Mouse (Mus musculus) embryonic facial prominence, embryonic 14.5 days (tissue): ENCODE measurements around the gene Acot6. TPM values are rescaled to one million over a fixed set of nuclear protein-coding genes. Genes with fewer than 3 reads are reported as not detected.
A peak's percentile ranks its signal among the peaks of the same experiment; 100 is the strongest.
"Not testable (repeated sequence)": the region's sequence is repeated elsewhere in the genome, so short reads cannot be mapped to it uniquely, and the experiment has no call there.

Experiments used
- ATAC-seq: fragments of 200-750 bp; cut with Nextera tagmentation; 2 replicates; pipeline ENCODE4 v1.8.0; 2017; ENCODE audit warnings: low read depth, moderate number of reproducible peaks, moderate TSS enrichment
- DNase-seq: peaks from one replicate; pipeline ENCODE4 v3.0.0-alpha.2; 2015; ENCODE audit warnings: low spot score
- H3K27ac ChIP-seq: fragments of 300-500 bp; sonication (generic); replicated peaks from 2 replicates; pipeline ENCODE4 v1.5.1; 2014; ENCODE audit warnings: low read depth, mild to moderate bottlenecking, low read length, moderate library complexity
- H3K27me3 ChIP-seq: fragments of 300-500 bp; sonication (generic); replicated peaks from 2 replicates; pipeline ENCODE4 v1.6.1; 2014; ENCODE audit warnings: low read length; ENCODE audit not compliant: control insufficient read depth, insufficient read depth
- H3K36me3 ChIP-seq: fragments of 300-500 bp; sonication (generic); 2 replicates; pipeline ENCODE4 v1.6.1; 2014; ENCODE audit warnings: low read length, mixed read lengths; ENCODE audit not compliant: control insufficient read depth, insufficient read depth
- H3K4me1 ChIP-seq: fragments of 300-500 bp; sonication (generic); 2 replicates; pipeline ENCODE4 v1.6.1; 2014; ENCODE audit warnings: antibody characterized with exemption, low read length; ENCODE audit not compliant: control insufficient read depth, insufficient read depth
- H3K4me2 ChIP-seq: fragments of 300-500 bp; sonication (generic); 2 replicates; pipeline ENCODE4 v1.6.1; 2014; ENCODE audit warnings: low read depth, mild to moderate bottlenecking, low read length, moderate library complexity, mixed read lengths
- H3K4me3 ChIP-seq: fragments of 300-500 bp; sonication (generic); 2 replicates; pipeline ENCODE4 v1.5.1; 2014; ENCODE audit warnings: low read depth, mild to moderate bottlenecking, low read length
- H3K9ac ChIP-seq: fragments of 300-500 bp; sonication (generic); 2 replicates; pipeline ENCODE4 v1.6.1; 2014; ENCODE audit warnings: low read depth, mild to moderate bottlenecking, low read length, moderate library complexity, mixed read lengths
- H3K9me3 ChIP-seq: fragments of 300-500 bp; sonication (generic); 2 replicates; pipeline ENCODE4 v1.6.1; 2016; ENCODE audit warnings: low read length; ENCODE audit not compliant: control insufficient read depth
- WGBS: fragments of 180-500 bp; shearing (Covaris S2); extraction: QIAGEN DNeasy Blood & Tissue Kit; methylation state at CpG from one replicate; pipeline ENCODE4 v1.1.7; 2014; 5-methylcytosine and 5-hydroxymethylcytosine counted together
- polyA plus RNA-seq: library from polyadenylated mRNA; unstranded; fragments of >200 nt; fragmentation: Nextera tagmentation; extraction: Ambion mirVana; gene quantifications from 2 replicates; pipeline ENCODE4 v1.2.1, GENCODE M21; 2014

Acot6 gene
- polyA plus RNA-seq, 1 experiment from 2014 or later = 2.3 TPM

DNA sequence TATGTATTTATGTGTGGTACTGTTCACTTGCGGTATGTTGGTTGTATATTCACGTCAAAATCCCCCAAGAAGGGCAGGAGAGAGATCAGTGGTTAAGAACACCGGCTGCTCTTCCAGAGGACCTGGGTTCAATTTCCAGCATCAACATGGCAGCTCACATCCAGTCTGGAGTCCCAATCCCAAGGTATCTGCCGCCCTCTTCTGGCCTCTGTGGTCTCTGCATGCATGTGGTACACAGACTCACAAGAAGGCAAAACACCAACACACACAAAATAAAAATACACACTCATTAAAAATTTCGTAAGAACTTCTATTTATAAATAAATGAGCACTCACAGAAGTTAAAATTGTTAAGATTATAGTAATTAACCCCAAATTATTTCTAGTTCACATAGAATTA, 37.2 kb upstream of the Acot6 start:
- DNase-seq (no peak), ATAC-seq (no peak)
- H3K9me3 ChIP-seq = 0 out of 2 replicates have a peak, but pooled peaks cover 3% of the 10 kb centered on the region
- peaks cover 5% of the 10 kb centered on the region; the same call in 1 of the 2 replicates for H3K27me3 ChIP-seq
- H3K27ac ChIP-seq = no peak overlapping the region
- WGBS = 71% methylated on average over 5 of the region's 5 CpGs
- no peak overlapping the region for H3K9ac ChIP-seq
- H3K4me1 ChIP-seq = no peaks in the 10 kb centered on the region
- no peak overlapping the region for H3K4me3 ChIP-seq
- H3K4me2 ChIP-seq = no peak overlapping the region
- no peaks in the 10 kb centered on the region for H3K36me3 ChIP-seq

DNA sequence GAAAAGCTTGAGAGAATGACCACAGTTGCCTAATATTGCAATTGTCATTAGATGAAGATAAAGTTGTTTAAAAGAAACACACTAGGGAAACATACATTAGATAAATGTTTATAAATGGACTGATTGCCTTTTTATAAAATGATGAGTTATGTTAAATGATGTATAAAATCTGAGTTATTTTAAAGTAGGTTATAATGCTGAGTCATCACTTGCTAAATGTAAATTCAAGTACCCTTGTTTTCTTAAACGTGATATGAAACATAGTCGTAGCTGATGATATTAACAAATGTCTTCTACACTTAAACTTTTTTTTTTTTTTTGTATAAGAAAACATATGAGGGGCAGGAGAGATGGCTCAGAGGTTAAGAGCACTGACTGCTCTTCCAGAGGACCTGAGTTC, 36.6 kb upstream of the Acot6 start:
- Histone ChIP-seq H3K27me3 (peaks cover 11% of the 10 kb centered on the region), H3K36me3 (no peaks in the 10 kb centered on the region), H3K4me2 (no peak overlapping the region), H3K9ac (no peak overlapping the region), H3K9me3 (0 out of 2 replicates have a peak, but pooled peaks cover 3% of the 10 kb centered on the region), H3K27ac (no peak overlapping the region), H3K4me1 (no peaks in the 10 kb centered on the region), H3K4me3 (no peak overlapping the region)
- ATAC-seq = no peak
- DNase-seq = no peak
- 86% methylated on average over 2 of the region's 2 CpGs for WGBS

DNA sequence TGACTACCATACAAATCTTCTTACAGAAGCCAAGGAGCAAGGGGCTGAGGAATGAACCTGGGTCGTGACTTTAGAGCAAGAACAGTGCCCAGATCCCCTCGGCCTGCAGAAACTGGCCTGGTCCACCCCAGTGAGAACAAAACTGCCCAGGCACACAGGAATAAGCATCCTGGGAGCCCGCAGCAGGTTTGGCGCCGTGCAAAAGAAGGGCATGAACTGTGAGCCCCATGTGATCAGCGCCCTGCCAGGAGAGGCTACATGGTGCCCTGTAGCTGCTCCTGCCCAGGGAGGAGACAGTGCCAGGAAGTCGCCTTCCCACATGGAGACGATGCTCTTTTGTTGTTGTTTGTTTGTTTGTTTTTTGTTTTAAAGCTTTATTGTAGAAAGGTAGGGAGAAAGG, 35.8 kb upstream of the Acot6 start:
- H3K9ac ChIP-seq = no peak overlapping the region

DNA sequence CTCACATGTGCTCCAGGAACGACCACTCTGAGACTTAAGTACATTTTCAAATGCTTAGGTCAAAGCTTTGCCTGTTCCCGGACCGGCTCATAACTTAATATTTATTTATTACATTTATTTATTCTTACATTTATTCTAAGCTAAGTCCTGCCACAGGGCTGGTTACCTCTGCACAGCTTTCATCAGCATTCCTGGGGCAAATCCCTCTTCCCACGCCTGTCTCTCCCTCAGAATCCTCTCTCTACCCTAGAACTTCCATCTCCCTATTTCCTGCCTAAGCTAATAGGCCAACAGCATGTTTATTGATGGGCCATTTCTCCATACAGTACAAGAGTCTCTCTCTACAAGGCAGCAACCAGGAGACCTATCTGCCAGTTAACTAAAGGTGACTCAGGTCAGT, 32.7 kb upstream of the Acot6 start:
- Histone ChIP-seq H3K27me3 (peaks cover 21% of the 10 kb centered on the region), H3K4me2 (no peak overlapping the region)
- WGBS = 76% methylated on average over 4 of the region's 4 CpGs

More for the DNA sequence above, 35.8 kb upstream of the Acot6 start:
- Histone ChIP-seq H3K4me2 (no peak overlapping the region), H3K4me1 (no peaks in the 10 kb centered on the region), H3K27me3 (peaks cover 17% of the 10 kb centered on the region), H3K27ac (no peak overlapping the region), H3K36me3 (no peaks in the 10 kb centered on the region), H3K9me3 (0 out of 2 replicates have a peak, but pooled peaks cover 3% of the 10 kb centered on the region), H3K4me3 (no peak overlapping the region)
- ATAC-seq (no peak), DNase-seq (no peak)
- WGBS = 70% methylated on average over 8 of the region's 8 CpGs

DNA sequence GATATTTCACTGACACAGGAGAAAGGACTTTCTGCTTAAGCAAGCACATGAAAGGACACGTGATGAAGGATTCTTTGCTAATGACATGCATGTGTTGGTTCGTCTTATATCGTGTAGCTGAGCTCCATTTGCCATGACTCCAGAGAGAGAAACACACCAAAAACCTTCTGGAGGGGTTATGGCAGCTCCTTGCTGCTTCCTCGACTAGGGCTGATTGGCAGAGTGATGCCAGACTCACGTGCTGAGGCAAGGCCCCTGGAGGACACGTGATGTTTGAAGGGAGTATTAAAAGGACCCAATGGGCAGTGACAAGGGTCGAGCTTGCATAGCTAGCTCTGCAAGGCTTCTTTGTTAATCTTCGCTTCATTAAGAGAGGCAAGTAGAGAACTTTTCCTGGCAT, 32.2 kb upstream of the Acot6 start:
- 47% methylated on average over 8 of the region's 8 CpGs for WGBS
- Histone ChIP-seq H3K4me3 (no peak overlapping the region), H3K4me1 (no peaks in the 10 kb centered on the region), H3K27ac (no peak overlapping the region), H3K4me2 (no peak overlapping the region), H3K9ac (no peak overlapping the region), H3K9me3 (0 out of 2 replicates have a peak, but pooled peaks cover under 1% of the 10 kb centered on the region), H3K36me3 (no peaks in the 10 kb centered on the region), H3K27me3 (peaks cover 21% of the 10 kb centered on the region)
- DNase-seq (no peak), ATAC-seq (no peak)

More for the DNA sequence above, 32.7 kb upstream of the Acot6 start:
- DNase-seq (no peak), ATAC-seq (no peak)
- H3K9ac ChIP-seq = no peak overlapping the region
- no peak overlapping the region for H3K4me3 ChIP-seq
- H3K36me3 ChIP-seq = no peaks in the 10 kb centered on the region
- 0 out of 2 replicates have a peak, but pooled peaks cover 3% of the 10 kb centered on the region for H3K9me3 ChIP-seq
- no peak overlapping the region for H3K27ac ChIP-seq
- no peaks in the 10 kb centered on the region for H3K4me1 ChIP-seq

DNA sequence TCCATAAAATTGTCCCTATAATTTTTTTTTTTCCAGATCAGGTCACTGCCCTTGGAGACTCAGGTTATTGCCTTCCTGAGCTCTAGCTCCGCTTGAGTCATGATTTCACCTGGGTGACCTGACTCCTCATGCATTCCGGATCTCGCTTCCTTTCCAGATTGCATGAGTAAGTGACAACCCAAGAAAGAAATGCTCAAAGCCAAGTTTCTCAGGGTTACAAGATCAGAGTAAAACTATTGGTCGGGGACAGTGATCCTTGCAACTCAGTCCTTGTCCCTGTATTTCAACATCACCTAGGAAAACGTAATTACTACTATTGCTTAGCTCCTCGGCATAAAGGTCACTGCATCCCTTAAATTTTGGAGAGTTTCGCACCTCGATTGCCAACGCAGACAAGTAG, 31.5 kb upstream of the Acot6 start, which contains the start of gene Acot5:
Acot5 (plus strand) TSS at position 340 of the 400 bp plus-strand sequence.
- H3K9me3 ChIP-seq = no peaks in the 10 kb centered on the region
- H3K36me3 ChIP-seq = no peaks in the 10 kb centered on the region
- peak within 1 kb of the TSS; percentile 61 for H3K4me2 ChIP-seq
- H3K27me3 ChIP-seq = peaks cover 21% of the 10 kb centered on the region
- H3K4me3 ChIP-seq = peak within 1 kb of the TSS; percentile 40
- H3K9ac ChIP-seq = peak within 1 kb of the TSS; percentile 46
- 48% methylated on average over 9 of the region's 9 CpGs for WGBS
- no peak within 1 kb of the TSS for H3K27ac ChIP-seq
- no peak for DNase-seq
- H3K4me1 ChIP-seq = no peaks in the 10 kb centered on the region
- ATAC-seq = no peak

DNA sequence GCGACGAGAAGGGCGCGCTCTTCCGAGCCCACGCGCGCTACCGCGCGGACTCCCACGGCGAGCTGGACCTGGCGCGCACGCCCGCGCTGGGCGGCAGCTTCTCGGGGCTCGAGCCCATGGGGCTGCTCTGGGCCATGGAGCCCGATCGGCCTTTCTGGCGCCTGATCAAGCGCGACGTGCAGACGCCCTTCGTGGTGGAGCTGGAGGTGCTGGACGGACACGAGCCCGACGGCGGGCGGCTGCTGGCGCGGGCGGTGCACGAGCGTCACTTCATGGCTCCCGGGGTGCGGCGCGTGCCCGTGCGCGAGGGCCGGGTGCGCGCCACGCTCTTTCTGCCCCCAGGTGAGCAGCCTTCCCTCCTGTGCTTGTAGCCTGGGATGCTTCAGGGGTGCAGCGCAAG, 30.9 kb upstream of the Acot6 start:
- not testable (repeated sequence) for H3K9me3 ChIP-seq, DNase-seq, H3K27ac ChIP-seq, H3K36me3 ChIP-seq, ATAC-seq, H3K4me1 ChIP-seq
- Histone ChIP-seq H3K4me3 (peak overlapping the region; percentile 40), H3K27me3 (peaks cover 21% of the 10 kb centered on the region), H3K9ac (peak overlapping the region; percentile 46), H3K4me2 (peak overlapping the region; percentile 61)
- WGBS = 0% methylated on average over 4 of the region's 52 CpGs

DNA sequence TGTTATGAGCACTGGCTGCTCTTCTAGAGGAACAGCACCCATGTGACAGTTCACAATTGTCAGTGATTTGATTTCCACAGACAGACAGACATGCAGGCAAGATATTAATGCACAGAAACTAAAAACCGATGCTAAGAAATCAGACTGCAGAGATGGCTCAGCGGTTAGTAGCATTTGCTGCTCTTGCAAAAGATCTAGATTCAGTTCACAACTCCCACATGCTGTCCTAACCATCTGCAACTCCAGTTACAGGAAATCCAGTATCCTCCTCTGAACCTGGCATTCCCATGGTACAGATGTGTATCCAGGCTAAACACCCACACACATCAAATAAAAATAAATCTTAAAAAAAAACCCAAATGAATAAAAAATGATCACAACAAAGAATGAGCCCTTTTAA, 28.8 kb upstream of the Acot6 start:
- Histone ChIP-seq H3K4me3 (no peak overlapping the region), H3K36me3 (no peaks in the 10 kb centered on the region), H3K4me1 (no peaks in the 10 kb centered on the region), H3K27ac (no peak overlapping the region), H3K27me3 (peaks cover 21% of the 10 kb centered on the region), H3K4me2 (no peak overlapping the region), H3K9me3 (no peaks in the 10 kb centered on the region), H3K9ac (no peak overlapping the region)
- no peak for DNase-seq
- no peak for ATAC-seq
- 85% methylated on average over 2 of the region's 2 CpGs for WGBS

DNA sequence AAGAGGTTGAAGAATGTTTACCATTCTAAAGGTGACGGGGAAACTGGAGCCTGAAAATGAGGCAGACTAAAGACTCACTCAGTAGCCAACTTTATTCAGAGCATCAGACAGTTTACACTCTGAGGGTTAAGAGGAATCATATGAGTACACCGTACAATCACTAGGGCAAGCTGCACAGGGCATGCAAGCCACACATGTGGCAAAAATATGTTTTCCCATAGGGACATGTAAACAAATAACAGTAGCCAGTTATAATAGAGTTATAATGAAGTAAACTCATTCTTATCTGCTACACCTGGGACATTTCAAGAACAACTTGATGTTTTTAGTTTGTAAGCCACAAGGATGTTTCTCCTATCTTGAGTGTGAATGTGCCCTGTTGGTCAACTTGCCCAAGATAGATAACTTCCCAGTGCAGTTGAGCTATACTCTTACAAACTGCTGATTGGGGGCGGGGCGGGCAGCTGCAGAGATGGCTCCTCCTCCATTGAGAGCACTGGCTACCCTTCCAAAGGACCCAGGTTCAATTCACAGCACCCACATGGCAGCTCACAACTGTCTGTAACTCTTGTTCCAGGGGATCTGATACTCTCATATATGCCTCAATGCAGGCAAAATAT, 23.0 kb upstream of the Acot6 start:
- no peak for ATAC-seq
- 74% methylated on average over 4 of the region's 4 CpGs for WGBS
- Histone ChIP-seq H3K27ac (no peak overlapping the region), H3K27me3 (no peaks in the 10 kb centered on the region), H3K4me1 (no peaks in the 10 kb centered on the region), H3K9ac (no peak overlapping the region), H3K4me2 (no peak overlapping the region), H3K4me3 (no peak overlapping the region), H3K9me3 (no peaks in the 10 kb centered on the region), H3K36me3 (no peaks in the 10 kb centered on the region)
- DNase-seq = no peak
